Mouse (Mus musculus): ENCODE measurements around the gene Eps8l1.

The Eps8l1 gene

GRCm38 (mm10) chr7:4507220-4507619 is 46.7 kb downstream of the Eps8l1 start:
- ATAC-seq (ENCODE audit: insufficient number of reproducible peaks, low FRiP score, low TSS enrichment) = no peak

GRCm38 (mm10) chr7:4508062-4508738 is 47.7 kb downstream of the Eps8l1 start:
- no peak for ATAC-seq (ENCODE audit: insufficient number of reproducible peaks, low FRiP score, low TSS enrichment)

- ATAC-seq (ENCODE audit: insufficient number of reproducible peaks, low FRiP score, low TSS enrichment) = no peak
Measured at GRCm38 (mm10) chr7:4508739-4509116, 48.3 kb downstream of the Eps8l1 start.

GRCm38 (mm10) chr7:4509863-4510608 is 49.6 kb downstream of the Eps8l1 start:
- no peak for ATAC-seq (ENCODE audit: insufficient number of reproducible peaks, low FRiP score, low TSS enrichment)

GRCm38 (mm10) chr7:4511489-4512224 is 51.2 kb downstream of the Eps8l1 start:
- no peak for ATAC-seq (ENCODE audit: insufficient number of reproducible peaks, low FRiP score, low TSS enrichment)

GRCm38 (mm10) chr7:4513236-4513635 is 52.8 kb downstream of the Eps8l1 start:
- ATAC-seq (ENCODE audit: insufficient number of reproducible peaks, low FRiP score, low TSS enrichment) = no peak

GRCm38 (mm10) chr7:4513829-4514712 is 53.6 kb downstream of the Eps8l1 start:
- ATAC-seq (ENCODE audit: insufficient number of reproducible peaks, low FRiP score, low TSS enrichment) = no peak

- ATAC-seq (ENCODE audit: insufficient number of reproducible peaks, low FRiP score, low TSS enrichment) = no peak
Measured at GRCm38 (mm10) chr7:4515853-4516252, 55.4 kb downstream of the Eps8l1 start.

GRCm38 (mm10) chr7:4516332-4517050 is 56.0 kb downstream of the Eps8l1 start, which contains the start of gene Tnnt1:
TSS of gene Tnnt1 (minus strand) at chr7:4516382.
- no peak for ATAC-seq (ENCODE audit: insufficient number of reproducible peaks, low FRiP score, low TSS enrichment)

- ATAC-seq (ENCODE audit: insufficient number of reproducible peaks, low FRiP score, low TSS enrichment) = no peak
Measured at GRCm38 (mm10) chr7:4518487-4518886, 58.0 kb downstream of the Eps8l1 start.

- no peak for ATAC-seq (ENCODE audit: insufficient number of reproducible peaks, low FRiP score, low TSS enrichment)
Measured at GRCm38 (mm10) chr7:4521231-4522003, 60.9 kb downstream of the Eps8l1 start.

- no peak for ATAC-seq (ENCODE audit: insufficient number of reproducible peaks, low FRiP score, low TSS enrichment)
Measured at GRCm38 (mm10) chr7:4522292-4522691, 61.8 kb downstream of the Eps8l1 start.

- ATAC-seq (ENCODE audit: insufficient number of reproducible peaks, low FRiP score, low TSS enrichment) = no peak
Measured at GRCm38 (mm10) chr7:4523205-4524130, 63.0 kb downstream of the Eps8l1 start.

GRCm38 (mm10) chr7:4524212-4524922 is 63.9 kb downstream of the Eps8l1 start, which contains the start of gene Tnni3:
TSS of gene Tnni3 (minus strand) at chr7:4524229.
- 0 out of 2 replicates have a peak, but pooled peaks have one; percentile 4 for ATAC-seq (ENCODE audit: insufficient number of reproducible peaks, low FRiP score, low TSS enrichment)

- ATAC-seq (ENCODE audit: insufficient number of reproducible peaks, low FRiP score, low TSS enrichment) = peak; percentile 82; the same call in 1 of the 2 replicates
Measured at GRCm38 (mm10) chr7:4526341-4527301, 66.1 kb downstream of the Eps8l1 start.

- no peak for ATAC-seq (ENCODE audit: insufficient number of reproducible peaks, low FRiP score, low TSS enrichment)
Measured at GRCm38 (mm10) chr7:4527302-4527689, 66.8 kb downstream of the Eps8l1 start.
